Mouse (Mus musculus): ENCODE data around the gene Myrf.

The Myrf gene

GRCm38 (mm10) chr19:10258279-10259011 is 17.9 kb upstream of the Myrf start:
- ATAC-seq (ENCODE audit: insufficient number of reproducible peaks, low FRiP score, low TSS enrichment) = peak; percentile 56

- no peak for ATAC-seq (ENCODE audit: insufficient number of reproducible peaks, low FRiP score, low TSS enrichment)
Measured at GRCm38 (mm10) chr19:10248128-10248527, 7.6 kb upstream of the Myrf start.

- no peak for ATAC-seq (ENCODE audit: insufficient number of reproducible peaks, low FRiP score, low TSS enrichment)
Measured at GRCm38 (mm10) chr19:10247165-10247564, 6.6 kb upstream of the Myrf start.

GRCm38 (mm10) chr19:10244183-10244582 is 3.6 kb upstream of the Myrf start:
- no peak for ATAC-seq (ENCODE audit: insufficient number of reproducible peaks, low FRiP score, low TSS enrichment)

- ATAC-seq (ENCODE audit: insufficient number of reproducible peaks, low FRiP score, low TSS enrichment) = no peak
Measured at GRCm38 (mm10) chr19:10242916-10243315, 2.4 kb upstream of the Myrf start.

- peak; percentile 54; the same call in 1 of the 2 replicates for ATAC-seq (ENCODE audit: insufficient number of reproducible peaks, low FRiP score, low TSS enrichment)
Measured at GRCm38 (mm10) chr19:10239975-10240653, 434 bp downstream of the Myrf start.

GRCm38 (mm10) chr19:10239419-10239818 is 1.1 kb downstream of the Myrf start:
- ATAC-seq (ENCODE audit: insufficient number of reproducible peaks, low FRiP score, low TSS enrichment) = no peak

GRCm38 (mm10) chr19:10238477-10238876 is 2.1 kb downstream of the Myrf start:
- no peak for ATAC-seq (ENCODE audit: insufficient number of reproducible peaks, low FRiP score, low TSS enrichment)

GRCm38 (mm10) chr19:10235784-10236565 is 4.6 kb downstream of the Myrf start:
- no peak for ATAC-seq (ENCODE audit: insufficient number of reproducible peaks, low FRiP score, low TSS enrichment)

- no peak for ATAC-seq (ENCODE audit: insufficient number of reproducible peaks, low FRiP score, low TSS enrichment)
Measured at GRCm38 (mm10) chr19:10232327-10233017, 8.1 kb downstream of the Myrf start.

GRCm38 (mm10) chr19:10231871-10232270 is 8.7 kb downstream of the Myrf start:
- no peak for ATAC-seq (ENCODE audit: insufficient number of reproducible peaks, low FRiP score, low TSS enrichment)

- ATAC-seq (ENCODE audit: insufficient number of reproducible peaks, low FRiP score, low TSS enrichment) = no peak
Measured at GRCm38 (mm10) chr19:10231016-10231415, 9.5 kb downstream of the Myrf start.

GRCm38 (mm10) chr19:10225767-10226166 is 14.8 kb downstream of the Myrf start:
- ATAC-seq (ENCODE audit: insufficient number of reproducible peaks, low FRiP score, low TSS enrichment) = no peak

GRCm38 (mm10) chr19:10224637-10225453 is 15.7 kb downstream of the Myrf start:
- ATAC-seq (ENCODE audit: insufficient number of reproducible peaks, low FRiP score, low TSS enrichment) = no peak

GRCm38 (mm10) chr19:10223561-10223960 is 17.0 kb downstream of the Myrf start:
- no peak for ATAC-seq (ENCODE audit: insufficient number of reproducible peaks, low FRiP score, low TSS enrichment)

GRCm38 (mm10) chr19:10222656-10223055 is 17.9 kb downstream of the Myrf start:
- no peak for ATAC-seq (ENCODE audit: insufficient number of reproducible peaks, low FRiP score, low TSS enrichment)

- no peak for ATAC-seq (ENCODE audit: insufficient number of reproducible peaks, low FRiP score, low TSS enrichment)
Measured at GRCm38 (mm10) chr19:10221585-10221984, 19.0 kb downstream of the Myrf start.

- no peak for ATAC-seq (ENCODE audit: insufficient number of reproducible peaks, low FRiP score, low TSS enrichment)
Measured at GRCm38 (mm10) chr19:10219593-10219992, 21.0 kb downstream of the Myrf start.

GRCm38 (mm10) chr19:10219108-10219507 is 21.4 kb downstream of the Myrf start:
- ATAC-seq (ENCODE audit: insufficient number of reproducible peaks, low FRiP score, low TSS enrichment) = no peak

GRCm38 (mm10) chr19:10216101-10216500 is 24.4 kb downstream of the Myrf start:
- ATAC-seq (ENCODE audit: insufficient number of reproducible peaks, low FRiP score, low TSS enrichment) = no peak
